Mouse (Mus musculus) intestine, postnatal 0 days (tissue): ENCODE data around the gene Icam1. TPM values are rescaled to one million over a fixed set of nuclear protein-coding genes. Genes with fewer than 3 reads are reported as not detected.
A peak's percentile ranks its signal among the peaks of the same experiment; 100 is the strongest.

Experiments
- ATAC-seq: fragments of 200-750 bp; cut with Nextera tagmentation; 2 replicates; pipeline ENCODE4 v1.8.0; 2017; ENCODE audit warnings: mild to moderate bottlenecking, moderate TSS enrichment, moderate library complexity
- H3K27ac ChIP-seq: fragments of 300-500 bp; sonication (generic); 2 replicates; pipeline ENCODE4 v1.5.1; 2014; ENCODE audit warnings: mild to moderate bottlenecking, low read depth, low read length, moderate library complexity
- H3K27me3 ChIP-seq: fragments of 300-500 bp; sonication (generic); replicated peaks from 2 replicates; pipeline ENCODE4 v1.6.1; 2014; ENCODE audit warnings: low read length, mixed read lengths; ENCODE audit not compliant: control insufficient read depth, insufficient read depth
- H3K36me3 ChIP-seq: fragments of 300-500 bp; sonication (generic); 2 replicates; pipeline ENCODE4 v1.6.1; 2014; ENCODE audit warnings: mild to moderate bottlenecking, moderate library complexity; ENCODE audit not compliant: control insufficient read depth, insufficient read depth
- H3K4me1 ChIP-seq: fragments of 300-500 bp; sonication (generic); replicated peaks from 2 replicates; pipeline ENCODE4 v1.6.1; 2014; ENCODE audit warnings: antibody characterized with exemption, low read length, mixed read lengths; ENCODE audit not compliant: control insufficient read depth, insufficient read depth
- H3K4me2 ChIP-seq: fragments of 300-500 bp; sonication (generic); replicated peaks from 2 replicates; pipeline ENCODE4 v1.6.1; 2014; ENCODE audit warnings: low read depth, mild to moderate bottlenecking, moderate library complexity
- H3K4me3 ChIP-seq: fragments of 300-500 bp; sonication (generic); 2 replicates; pipeline ENCODE4 v1.5.1; 2014; ENCODE audit warnings: low read depth, low read length
- H3K9ac ChIP-seq: fragments of 300-500 bp; sonication (generic); 2 replicates; pipeline ENCODE4 v1.6.1; 2014; ENCODE audit warnings: mild to moderate bottlenecking, low read depth, low read length
- H3K9me3 ChIP-seq: fragments of 300-500 bp; sonication (generic); 2 replicates; pipeline ENCODE4 v1.6.1; 2016; ENCODE audit warnings: mixed run types; ENCODE audit not compliant: control insufficient read depth
- CTCF ChIP-seq: sonication (generic); IDR thresholded peaks from 2 replicates; pipeline ENCODE4 v1.5.1; 2016; ENCODE audit warnings: low read depth, mild to moderate bottlenecking, control low read depth, antibody characterized with exemption, moderate library complexity
- WGBS: fragments of 180-500 bp; shearing (Covaris S2); extraction: QIAGEN DNeasy Blood & Tissue Kit; methylation state at CpG from one replicate; pipeline ENCODE4 v1.1.7; 2014; 5-methylcytosine and 5-hydroxymethylcytosine counted together
- polyA plus RNA-seq: library from polyadenylated mRNA; unstranded; fragments of >200 nt; fragmentation: Nextera tagmentation; extraction: Ambion mirVana; gene quantifications from 2 replicates; pipeline ENCODE4 v1.2.1, GENCODE M21; 2015

Icam1 gene
- polyA plus RNA-seq, 1 experiment from 2014 or later, result 10.2 TPM

- Histone ChIP-seq H3K36me3 (peaks cover 8% of the 10 kb centered on the region; the same call in 1 of the 2 replicates), H3K9me3 (no peaks in the 10 kb centered on the region), H3K9ac (no peak overlapping the region), H3K4me3 (no peak overlapping the region), H3K27me3 (peaks cover 14% of the 10 kb centered on the region), H3K4me1 (peaks cover 17% of the 10 kb centered on the region), H3K4me2 (no peak overlapping the region), H3K27ac (no peak overlapping the region)
- 62% methylated on average over 8 of the region's 8 CpGs for WGBS
- TF ChIP-seq CTCF, result no peak
- ATAC-seq, result no peak
Observed at GRCm38 (mm10) chr9:21027774-21028290, 12.0 kb downstream of the Icam1 start.

DNA sequence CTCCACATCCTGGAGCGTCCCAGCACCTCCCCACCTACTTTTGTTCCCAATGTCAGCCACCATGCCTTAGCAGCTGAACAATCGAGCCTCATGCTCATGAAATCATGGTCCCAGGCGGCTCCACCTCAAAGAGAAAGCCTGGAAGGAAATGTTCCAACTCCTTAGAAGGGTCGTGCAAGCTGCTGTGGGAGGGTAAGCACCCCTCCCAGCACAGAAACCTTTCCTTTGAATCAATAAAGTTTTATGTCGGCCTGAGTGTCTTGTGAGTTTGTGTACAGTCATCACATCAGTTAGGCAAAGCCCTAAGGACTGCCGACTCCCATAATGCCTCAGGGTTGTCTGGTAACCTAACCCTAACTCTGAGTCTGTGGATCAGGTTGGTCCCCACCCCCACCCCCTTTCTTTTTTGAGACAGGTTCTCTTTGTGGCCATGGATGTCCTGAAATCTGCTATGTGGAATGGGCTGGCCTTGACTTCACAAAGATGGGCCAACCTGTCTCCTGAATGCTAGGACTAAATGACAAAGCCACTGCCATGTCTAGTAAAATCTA is 12.8 kb downstream of the Icam1 start:
- H3K9me3 ChIP-seq, result no peaks in the 10 kb centered on the region
- whole genome bisulfite sequencing, result 66% methylated on average over 6 of the region's 6 CpGs
- TF ChIP-seq CTCF, result no peak

GRCm38 (mm10) chr9:21029291-21030054 is 13.7 kb downstream of the Icam1 start, which contains the start of gene Icam4:
Gene Icam4 (plus strand): TSS chr9:21029373.
- no peak within 1 kb of the TSS for H3K27ac ChIP-seq

More for the DNA sequence above, 12.8 kb downstream of the Icam1 start:
- Histone ChIP-seq H3K4me1 (peaks cover 17% of the 10 kb centered on the region), H3K9ac (no peak overlapping the region), H3K27me3 (peaks cover 19% of the 10 kb centered on the region), H3K36me3 (peaks cover 8% of the 10 kb centered on the region; the same call in 1 of the 2 replicates), H3K27ac (no peak overlapping the region), H3K4me3 (no peak overlapping the region; the same call in 1 of the 2 replicates), H3K4me2 (no peak overlapping the region)
- no peak for ATAC-seq

GRCm38 (mm10) chr9:21030055-21030600 is 14.3 kb downstream of the Icam1 start:
- Histone ChIP-seq H3K4me2 (peak overlapping the region; percentile 95), H3K9ac (no peak overlapping the region), H3K9me3 (no peaks in the 10 kb centered on the region), H3K27ac (no peak overlapping the region), H3K4me1 (peaks cover 20% of the 10 kb centered on the region), H3K27me3 (peaks cover 32% of the 10 kb centered on the region), H3K36me3 (peaks cover 8% of the 10 kb centered on the region; the same call in 1 of the 2 replicates), H3K4me3 (peak overlapping the region; percentile 53)
- TF ChIP-seq CTCF, result no peak
- ATAC-seq, result no peak
- WGBS, result 29% methylated on average over 22 of the region's 22 CpGs

More at GRCm38 (mm10) chr9:21029291-21030054, 13.7 kb downstream of the Icam1 start, which contains the start of gene Icam4:
- peak; percentile 96 for TF ChIP-seq CTCF
- peaks cover 8% of the 10 kb centered on the region; the same call in 1 of the 2 replicates for H3K36me3 ChIP-seq
- 2% methylated on average over 37 of the region's 37 CpGs for WGBS
- peak within 1 kb of the TSS; percentile 53 for H3K4me3 ChIP-seq
- H3K9ac ChIP-seq, result 0 out of 2 replicates have a peak within 1 kb of the TSS, but pooled peaks have one; percentile 22
- no peaks in the 10 kb centered on the region for H3K9me3 ChIP-seq
- ATAC-seq, result peak; percentile 28; the same call in 1 of the 2 replicates
- H3K27me3 ChIP-seq, result peaks cover 26% of the 10 kb centered on the region
- H3K4me1 ChIP-seq, result peaks cover 19% of the 10 kb centered on the region
- peak within 1 kb of the TSS; percentile 95 for H3K4me2 ChIP-seq

GRCm38 (mm10) chr9:21030781-21031250 is 15.0 kb downstream of the Icam1 start:
- Histone ChIP-seq H3K27ac (no peak overlapping the region), H3K4me1 (peaks cover 20% of the 10 kb centered on the region), H3K4me2 (peak overlapping the region; percentile 95), H3K27me3 (peaks cover 39% of the 10 kb centered on the region), H3K9ac (peak overlapping the region; percentile 26), H3K36me3 (peaks cover 8% of the 10 kb centered on the region; the same call in 1 of the 2 replicates), H3K9me3 (no peaks in the 10 kb centered on the region), H3K4me3 (peak overlapping the region; percentile 53)
- ATAC-seq, result peak; percentile 74
- TF ChIP-seq CTCF, result peak; percentile 77
- WGBS, result under 1% methylated on average over 13 of the region's 13 CpGs
